Mouse (Mus musculus) liver, postnatal 0 days (tissue): ENCODE data around the gene Lsm6. TPM values are rescaled to one million over a fixed set of nuclear protein-coding genes. Genes with fewer than 3 reads are reported as not detected.

Source experiments
- ATAC-seq: fragments of 200-750 bp; cut with Nextera tagmentation; 2 replicates; pipeline ENCODE4 v1.8.0; 2017; ENCODE audit warnings: mild to moderate bottlenecking, moderate library complexity
- DNase-seq: peaks from one replicate; pipeline ENCODE4 v3.0.0-alpha.2; 2016
- H3K27ac ChIP-seq: fragments of 300-500 bp; sonication (generic); 2 replicates; pipeline ENCODE4 v1.5.1; 2014; ENCODE audit warnings: antibody characterized with exemption, moderate library complexity, mild to moderate bottlenecking, low read depth
- H3K27me3 ChIP-seq: fragments of 300-500 bp; sonication (generic); 2 replicates; pipeline ENCODE4 v1.6.1; 2014; ENCODE audit warnings: low read length, control low read depth, mixed read lengths; ENCODE audit not compliant: insufficient read depth
- H3K36me3 ChIP-seq: fragments of 300-500 bp; sonication (generic); replicated peaks from 2 replicates; pipeline ENCODE4 v1.6.1; 2014; ENCODE audit warnings: mild to moderate bottlenecking, control low read depth, low read length, moderate library complexity, mixed read lengths; ENCODE audit not compliant: insufficient read depth
- H3K4me1 ChIP-seq: fragments of 300-500 bp; sonication (generic); 2 replicates; pipeline ENCODE4 v1.6.1; 2014; ENCODE audit warnings: antibody characterized with exemption, mild to moderate bottlenecking, control low read depth; ENCODE audit not compliant: insufficient read depth
- H3K4me2 ChIP-seq: fragments of 300-500 bp; sonication (generic); 2 replicates; pipeline ENCODE4 v1.6.1; 2014; ENCODE audit warnings: low read depth, mild to moderate bottlenecking, low read length, moderate library complexity, mixed read lengths
- H3K4me3 ChIP-seq: fragments of 300-500 bp; sonication (generic); 2 replicates; pipeline ENCODE4 v1.5.1; 2014; ENCODE audit warnings: low read depth, low read length
- H3K9ac ChIP-seq: fragments of 300-500 bp; sonication (generic); replicated peaks from 2 replicates; pipeline ENCODE4 v1.6.1; 2014; ENCODE audit warnings: mild to moderate bottlenecking, moderate library complexity
- H3K9me3 ChIP-seq: fragments of 300-500 bp; sonication (generic); 2 replicates; pipeline ENCODE4 v1.6.1; 2016; ENCODE audit warnings: mild to moderate bottlenecking, control low read depth, low read length, mixed read lengths
- CTCF ChIP-seq: sonication (generic); IDR thresholded peaks from 2 replicates; pipeline ENCODE4 v1.5.1; 2016; ENCODE audit warnings: antibody characterized with exemption, low read depth
- EP300 ChIP-seq: IDR thresholded peaks from 2 replicates; pipeline ENCODE4 v1.6.1; 2016; ENCODE audit warnings: antibody characterized with exemption, low read depth, mild to moderate bottlenecking
- WGBS: fragments of 180-500 bp; shearing (Covaris S2); extraction: QIAGEN DNeasy Blood & Tissue Kit; methylation state at CpG from one replicate; pipeline ENCODE4 v1.1.7; 2014; ENCODE audit not compliant: insufficient replicate concordance; 5-methylcytosine and 5-hydroxymethylcytosine counted together
- polyA plus RNA-seq: library from polyadenylated mRNA; unstranded; fragments of >200 nt; fragmentation: Nextera tagmentation; extraction: Ambion mirVana; gene quantifications from 2 replicates; pipeline ENCODE4 v1.2.1, GENCODE M21; 2015

Gene Lsm6
- polyA plus RNA-seq, 1 experiment from 2014 or later, result 97.3 TPM

DNA sequence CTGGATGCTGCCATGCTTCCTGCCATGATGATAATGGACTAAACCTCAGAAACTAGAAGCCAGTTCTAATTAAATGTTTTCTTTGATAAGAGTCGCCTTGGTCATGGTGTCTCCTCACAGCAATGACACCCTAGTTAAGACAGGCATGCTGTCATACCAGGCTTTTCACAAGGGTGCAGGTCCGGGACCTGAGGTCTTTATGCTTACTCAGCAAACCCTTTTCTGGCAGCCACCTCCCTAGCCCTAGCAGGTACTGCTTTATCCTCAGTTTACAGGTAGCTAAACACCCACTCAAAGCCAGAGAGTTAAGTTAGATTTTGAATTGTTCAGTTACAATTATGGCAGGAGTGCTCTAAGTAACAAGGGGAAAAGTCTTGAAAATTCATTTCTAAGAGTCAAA, 6.2 kb downstream of the Lsm6 start:
- peaks cover 18% of the 10 kb centered on the region for H3K36me3 ChIP-seq
- DNase-seq (no peak), ATAC-seq (no peak)
- no peak overlapping the region for H3K4me2 ChIP-seq
- H3K4me1 ChIP-seq, result peaks cover 3% of the 10 kb centered on the region; the same call in 1 of the 2 replicates
- no peaks in the 10 kb centered on the region for H3K9me3 ChIP-seq
- TF ChIP-seq CTCF (no peak), EP300 (no peak)
- no peak overlapping the region for H3K9ac ChIP-seq
- H3K27ac ChIP-seq, result no peak overlapping the region
- no peaks in the 10 kb centered on the region for H3K27me3 ChIP-seq
- WGBS, result 74% methylated on average over 2 of the region's 2 CpGs
- H3K4me3 ChIP-seq, result no peak overlapping the region

- WGBS, result 70% methylated on average over 9 of the region's 9 CpGs
- Histone ChIP-seq H3K9me3 (no peaks in the 10 kb centered on the region), H3K27ac (peak overlapping the region; percentile 85), H3K9ac (no peak overlapping the region; the same call in 1 of the 2 replicates), H3K4me2 (peak overlapping the region; percentile 57), H3K27me3 (no peaks in the 10 kb centered on the region), H3K4me1 (peaks cover 2% of the 10 kb centered on the region; the same call in 1 of the 2 replicates), H3K36me3 (peaks cover 27% of the 10 kb centered on the region), H3K4me3 (peak overlapping the region; percentile 37; the same call in 1 of the 2 replicates)
- no peak for TF ChIP-seq CTCF
- no peak for TF ChIP-seq EP300
- DNase-seq, result no peak
- ATAC-seq, result peak; percentile 79
Observed at GRCm38 (mm10) chr8:78813021-78813420, 7.9 kb downstream of the Lsm6 start.

- Histone ChIP-seq H3K36me3 (peaks cover 28% of the 10 kb centered on the region), H3K27ac (peak overlapping the region; percentile 85), H3K4me3 (peak overlapping the region; percentile 37), H3K4me1 (peaks cover 2% of the 10 kb centered on the region; the same call in 1 of the 2 replicates), H3K4me2 (peak overlapping the region; percentile 57), H3K27me3 (no peaks in the 10 kb centered on the region), H3K9ac (no peak overlapping the region), H3K9me3 (no peaks in the 10 kb centered on the region)
- DNase-seq, result peak; percentile 25
- TF ChIP-seq CTCF (no peak), EP300 (no peak)
- ATAC-seq, result peak; percentile 83
- WGBS, result 64% methylated on average over 9 of the region's 9 CpGs
Observed at GRCm38 (mm10) chr8:78812446-78812845, 8.5 kb downstream of the Lsm6 start.

DNA sequence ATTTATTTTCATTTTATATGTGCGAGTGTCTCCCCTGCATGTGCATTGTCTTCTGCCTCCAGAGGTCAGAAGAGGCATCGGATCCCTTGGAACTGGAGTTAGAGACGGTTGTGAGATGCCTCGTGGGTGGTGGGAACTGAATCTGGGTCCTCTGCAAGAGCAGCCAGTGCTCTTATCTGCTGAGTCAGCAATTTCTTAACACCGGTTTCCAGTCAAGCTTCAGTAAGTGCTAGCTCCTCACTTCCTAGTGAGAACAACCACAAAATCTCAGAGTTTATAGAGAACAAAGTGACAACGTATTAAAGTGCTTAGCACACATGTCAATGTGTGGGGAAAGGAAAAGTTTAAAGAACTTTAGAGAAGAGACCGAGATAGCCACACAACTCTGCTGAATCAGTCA, 9.2 kb downstream of the Lsm6 start:
- ATAC-seq, result no peak
- TF ChIP-seq CTCF (no peak), EP300 (no peak)
- Histone ChIP-seq H3K27me3 (no peaks in the 10 kb centered on the region), H3K4me2 (peak overlapping the region; percentile 57), H3K9ac (no peak overlapping the region), H3K9me3 (no peaks in the 10 kb centered on the region), H3K36me3 (peaks cover 34% of the 10 kb centered on the region), H3K27ac (peak overlapping the region; percentile 85), H3K4me3 (no peak overlapping the region), H3K4me1 (no peaks in the 10 kb centered on the region; the same call in 1 of the 2 replicates)
- DNase-seq, result no peak
- WGBS, result 73% methylated on average over 7 of the region's 7 CpGs

DNA sequence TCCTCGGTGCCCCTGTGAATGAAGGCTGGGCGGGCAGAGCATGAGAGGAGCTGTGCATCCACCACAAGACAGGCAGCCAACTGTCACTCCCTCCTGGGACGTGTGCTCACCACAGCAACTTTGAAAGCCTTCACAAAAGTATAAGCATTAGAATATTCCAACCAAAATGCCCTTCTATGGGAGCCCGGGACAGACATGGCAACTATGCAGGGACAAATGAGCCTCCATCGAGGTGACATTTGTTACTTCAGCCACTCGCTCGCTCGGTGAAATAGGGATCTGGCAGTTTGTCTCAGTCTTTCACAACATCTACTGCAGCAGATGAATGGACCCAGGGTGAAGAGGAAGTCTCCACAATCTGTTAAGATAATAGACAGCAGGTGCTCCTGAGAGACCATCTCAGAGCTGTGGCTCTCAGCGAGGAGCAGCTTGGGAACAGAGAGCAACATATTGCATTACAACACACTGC, 10.7 kb downstream of the Lsm6 start:
- H3K36me3 ChIP-seq, result peaks cover 40% of the 10 kb centered on the region
- H3K27me3 ChIP-seq, result no peaks in the 10 kb centered on the region
- H3K4me3 ChIP-seq, result no peak overlapping the region
- no peak for ATAC-seq
- no peaks in the 10 kb centered on the region; the same call in 1 of the 2 replicates for H3K4me1 ChIP-seq
- H3K9me3 ChIP-seq, result no peaks in the 10 kb centered on the region
- H3K4me2 ChIP-seq, result no peak overlapping the region
- no peak overlapping the region for H3K27ac ChIP-seq
- DNase-seq, result peak; percentile 14
- H3K9ac ChIP-seq, result no peak overlapping the region
- 71% methylated on average over 9 of the region's 9 CpGs for WGBS
- TF ChIP-seq EP300 (no peak), CTCF (no peak)

- DNase-seq, result no peak
- no peaks in the 10 kb centered on the region for H3K27me3 ChIP-seq
- TF ChIP-seq EP300, result no peak
- no peak for TF ChIP-seq CTCF
- ATAC-seq, result no peak
- H3K36me3 ChIP-seq, result peaks cover 40% of the 10 kb centered on the region
- H3K4me1 ChIP-seq, result no peaks in the 10 kb centered on the region; the same call in 1 of the 2 replicates
- no peak overlapping the region for H3K4me2 ChIP-seq
- H3K27ac ChIP-seq, result no peak overlapping the region
- H3K4me3 ChIP-seq, result no peak overlapping the region
- 88% methylated on average over 14 of the region's 14 CpGs for WGBS
- H3K9me3 ChIP-seq, result no peaks in the 10 kb centered on the region
- H3K9ac ChIP-seq, result no peak overlapping the region
Observed at GRCm38 (mm10) chr8:78809454-78810206, 11.3 kb downstream of the Lsm6 start.
